Mouse (Mus musculus): ENCODE data around the gene Sgf29.

GRCm38 (mm10) chr7:126690737-126691136 lies 41.6 kb downstream of the Sgf29 start:
- TF ChIP-seq TAL1 (IDR thresholded peaks at IDR 0.05; ENCODE audit: low read length) (no peak), GATA1 (IDR thresholded peaks at IDR 0.05; ENCODE audit: low read length) (no peak)

All from erythroblast, embryonic 14.5 days (primary cell).